Mouse (Mus musculus) macrophage (primary cell): ENCODE results near the gene Vps4a. TPM values are rescaled to one million over a fixed set of nuclear protein-coding genes. Genes with fewer than 3 reads are reported as not detected.
A peak's percentile ranks its signal among the peaks of the same experiment; 100 is the strongest.
"Not testable (repeated sequence)": the region's sequence is repeated elsewhere in the genome, so short reads cannot be mapped to it uniquely, and the experiment has no call there.

ENCODE experiments used
- H3K27ac ChIP-seq: fragments of 350-480 bp; formaldehyde crosslinking; 2 replicates; pipeline ENCODE4 v1.9.0; 2021
- H3K36me3 ChIP-seq: fragments of 350-480 bp; formaldehyde crosslinking; 2 replicates; pipeline ENCODE4 v1.9.0; 2021; ENCODE audit errors: inconsistent target
- H3K4me3 ChIP-seq: fragments of 350-480 bp; formaldehyde crosslinking; 2 replicates; pipeline ENCODE4 v1.9.0; 2021; ENCODE audit errors: inconsistent target
- H3K79me2 ChIP-seq: fragments of 350-480 bp; formaldehyde crosslinking; 2 replicates; pipeline ENCODE4 v1.9.0; 2021; ENCODE audit errors: inconsistent target
- WGBS: methylation state at CpG from one replicate; pipeline ENCODE4 v1.1.7; 2026; ENCODE audit warnings: inconsistent platforms; ENCODE audit not compliant: missing documents; 5-methylcytosine and 5-hydroxymethylcytosine counted together
- polyA plus RNA-seq: library from polyadenylated mRNA; stranded (reverse); fragments of 250-400 nt; gene quantifications from 3 replicates; pipeline ENCODE4 v1.2.4, GENCODE M21; 2018; ENCODE audit warnings: inconsistent platforms
- total RNA-seq, 78 experiments: library from RNA; depleted of rRNA; stranded (reverse); fragments of 250-400 nt; gene quantifications; 1 replicate in 9 of 78; 2 replicates in 24 of 78; 3 replicates in 43 of 78; 4 replicates in 2 of 78; pipeline ENCODE4 v1.2.4; 2018; ENCODE audit warnings: inconsistent platforms in 56 of 78

Vps4a gene
- 10 to 100 TPM in 25 of 26 experiments, 1 to 10 TPM in 1; 6.7 to 34.9 (median 23.8) TPM for total RNA-seq (2018; cell fraction: chromatin; rRNA removed)
- 10 to 100 TPM; 31.0 to 41.8 (median 36.9) TPM for total RNA-seq (2018; cell fraction: cytosol; rRNA removed)
- total RNA-seq (2018; cell fraction: nucleus; rRNA removed), result 10 to 100 TPM; 11.3 to 36.5 (median 26.8) TPM
- 37.0 to 41.2 TPM (median 40.7 TPM) in 3 replicates for polyA plus RNA-seq

GRCm38 (mm10) chr8:107030650-107031576 lies at the start of gene Vps4a:
TSS of gene Vps4a (plus strand) at chr8:107031222.
- 0 out of 2 replicates have a peak within 1 kb of the TSS, but pooled peaks have one; percentile 8 for H3K27ac ChIP-seq
- H3K36me3 ChIP-seq, result no peaks in the 10 kb centered on the region
- 7% methylated on average over 58 of the region's 66 CpGs for WGBS
- peak within 1 kb of the TSS; percentile 54 for H3K4me3 ChIP-seq
- H3K79me2 ChIP-seq, result peaks cover 43% of the 10 kb centered on the region

- Histone ChIP-seq H3K27ac (no peak overlapping the region), H3K79me2 (peaks cover 29% of the 10 kb centered on the region; the same call in 1 of the 2 replicates), H3K36me3 (no peaks in the 10 kb centered on the region), H3K4me3 (no peak overlapping the region)
- 94% methylated on average over 9 of the region's 9 CpGs for WGBS
These were observed 45.6 kb upstream of the Vps4a start for GRCm38 (mm10) chr8:106985404-106985821.

GRCm38 (mm10) chr8:106985951-106986350 lies 45.1 kb upstream of the Vps4a start:
- Histone ChIP-seq H3K27ac (no peak overlapping the region), H3K4me3 (no peak overlapping the region), H3K36me3 (no peaks in the 10 kb centered on the region), H3K79me2 (peaks cover 25% of the 10 kb centered on the region; the same call in 1 of the 2 replicates)

GRCm38 (mm10) chr8:106987557-106987956 lies 43.5 kb upstream of the Vps4a start:
- Histone ChIP-seq H3K27ac (no peak overlapping the region), H3K79me2 (peaks cover 25% of the 10 kb centered on the region; the same call in 1 of the 2 replicates), H3K36me3 (peaks cover 12% of the 10 kb centered on the region; the same call in 1 of the 2 replicates), H3K4me3 (no peak overlapping the region)

GRCm38 (mm10) chr8:106991393-106991792 lies 39.6 kb upstream of the Vps4a start:
- Histone ChIP-seq H3K4me3 (no peak overlapping the region), H3K79me2 (peaks cover 18% of the 10 kb centered on the region; the same call in 1 of the 2 replicates)
- 95% methylated on average over 7 of the region's 7 CpGs for WGBS

GRCm38 (mm10) chr8:106996339-106996738 lies 34.7 kb upstream of the Vps4a start:
- H3K27ac ChIP-seq, H3K4me3 ChIP-seq, H3K79me2 ChIP-seq: not testable (repeated sequence)
- H3K36me3 ChIP-seq, result peaks cover 25% of the 10 kb centered on the region; the same call in 1 of the 2 replicates
- WGBS, result 90% methylated on average over 4 of the region's 4 CpGs

More at GRCm38 (mm10) chr8:106991393-106991792, 39.6 kb upstream of the Vps4a start:
- Histone ChIP-seq H3K36me3 (peaks cover 20% of the 10 kb centered on the region; the same call in 1 of the 2 replicates), H3K27ac (no peak overlapping the region)

GRCm38 (mm10) chr8:106997416-106997815 lies 33.6 kb upstream of the Vps4a start:
- Histone ChIP-seq H3K4me3 (no peak overlapping the region), H3K79me2 (no peaks in the 10 kb centered on the region), H3K36me3 (peaks cover 15% of the 10 kb centered on the region; the same call in 1 of the 2 replicates), H3K27ac (no peak overlapping the region)
- 78% methylated on average over 4 of the region's 4 CpGs for WGBS

GRCm38 (mm10) chr8:106999068-106999467 lies 32.0 kb upstream of the Vps4a start:
- Histone ChIP-seq H3K79me2 (no peaks in the 10 kb centered on the region), H3K36me3 (peaks cover 8% of the 10 kb centered on the region; the same call in 1 of the 2 replicates), H3K4me3 (no peak overlapping the region), H3K27ac (no peak overlapping the region)
- 91% methylated on average over 1 of the region's 1 CpGs for WGBS

- Histone ChIP-seq H3K27ac (no peak overlapping the region), H3K36me3 (peaks cover 9% of the 10 kb centered on the region; the same call in 1 of the 2 replicates), H3K4me3 (no peak overlapping the region), H3K79me2 (no peaks in the 10 kb centered on the region)
- 26% methylated on average over 5 of the region's 5 CpGs for WGBS
These were observed 28.5 kb upstream of the Vps4a start for GRCm38 (mm10) chr8:107002532-107002931.

GRCm38 (mm10) chr8:107007795-107008194 lies 23.2 kb upstream of the Vps4a start:
- Histone ChIP-seq H3K4me3 (no peak overlapping the region), H3K79me2 (no peaks in the 10 kb centered on the region), H3K27ac (no peak overlapping the region), H3K36me3 (peaks cover 36% of the 10 kb centered on the region)
- 96% methylated on average over 3 of the region's 3 CpGs for WGBS

- H3K27ac ChIP-seq, result no peak overlapping the region
- peaks cover 33% of the 10 kb centered on the region for H3K36me3 ChIP-seq
- 84% methylated on average over 2 of the region's 2 CpGs for WGBS
- H3K79me2 ChIP-seq, result no peaks in the 10 kb centered on the region
- H3K4me3 ChIP-seq, result no peak overlapping the region
These were observed 18.4 kb upstream of the Vps4a start for GRCm38 (mm10) chr8:107012666-107013065.

GRCm38 (mm10) chr8:107014915-107015314 lies 16.1 kb upstream of the Vps4a start:
- 100% methylated on average over 1 of the region's 1 CpGs for WGBS
- Histone ChIP-seq H3K27ac (no peak overlapping the region), H3K4me3 (no peak overlapping the region), H3K36me3 (peaks cover 28% of the 10 kb centered on the region), H3K79me2 (no peaks in the 10 kb centered on the region)

GRCm38 (mm10) chr8:107023479-107023878 lies 7.5 kb upstream of the Vps4a start:
- WGBS, result 92% methylated on average over 8 of the region's 8 CpGs
- no peak overlapping the region for H3K27ac ChIP-seq
- no peak overlapping the region for H3K4me3 ChIP-seq
- H3K36me3 ChIP-seq, result no peaks in the 10 kb centered on the region
- H3K79me2 ChIP-seq, result no peaks in the 10 kb centered on the region

- no peak overlapping the region for H3K4me3 ChIP-seq
- no peaks in the 10 kb centered on the region for H3K36me3 ChIP-seq
- WGBS, result 87% methylated on average over 3 of the region's 3 CpGs
- no peak overlapping the region for H3K27ac ChIP-seq
- peaks cover 27% of the 10 kb centered on the region for H3K79me2 ChIP-seq
These were observed 1.7 kb upstream of the Vps4a start for GRCm38 (mm10) chr8:107029310-107029709.

GRCm38 (mm10) chr8:107030058-107030457 lies 964 bp upstream of the Vps4a start:
- no peak overlapping the region for H3K4me3 ChIP-seq
- H3K36me3 ChIP-seq, result no peaks in the 10 kb centered on the region
- 59% methylated on average over 5 of the region's 5 CpGs for WGBS
- 0 out of 2 replicates have a peak overlapping the region, but pooled peaks have one; percentile 8 for H3K27ac ChIP-seq
- H3K79me2 ChIP-seq, result peaks cover 34% of the 10 kb centered on the region
